Mouse (Mus musculus): Measurements from ENCODE around the gene Idua.
A peak's percentile ranks its signal among the peaks of the same experiment; 100 is the strongest.

Gene Idua

GRCm38 (mm10) chr5:108719761-108720160 lies 59.6 kb downstream of the Idua start:
- DNase-seq (ENCODE audit: low spot score), result no peak

- no peak for DNase-seq (ENCODE audit: low spot score)
Measured at GRCm38 (mm10) chr5:108724006-108724405, 63.9 kb downstream of the Idua start.

GRCm38 (mm10) chr5:108726557-108727248 lies 66.6 kb downstream of the Idua start:
- DNase-seq (ENCODE audit: low spot score), result peak; percentile 48

GRCm38 (mm10) chr5:108727425-108727824 lies 67.3 kb downstream of the Idua start:
- DNase-seq (ENCODE audit: low spot score), result no peak
